Mouse (Mus musculus): ENCODE measurements around the gene Itgae. TPM values are rescaled to one million over a fixed set of nuclear protein-coding genes. Genes with fewer than 3 reads are reported as not detected.

Gene Itgae
- polyA plus RNA-seq, 1 experiment, result 9.7 TPM

DNA sequence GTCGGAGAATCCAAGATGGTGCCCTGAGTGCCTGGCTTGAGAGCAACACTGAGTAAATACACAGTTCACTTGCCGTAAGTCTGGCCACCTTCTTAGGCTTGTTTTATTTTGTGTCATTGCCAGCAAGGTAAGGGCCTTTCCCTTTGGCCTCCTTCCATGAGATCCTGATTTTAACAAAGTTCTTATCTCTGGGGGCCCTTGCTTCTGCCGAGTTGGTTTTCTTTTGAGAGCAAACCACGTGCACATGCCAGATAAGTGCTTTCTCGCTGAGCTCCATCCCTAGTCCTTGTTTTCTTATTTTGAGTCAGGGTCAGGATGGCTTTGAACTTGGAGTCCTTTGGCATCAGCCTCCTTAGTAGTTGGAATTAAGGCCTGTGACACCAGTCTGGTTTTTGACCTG is 32.7 kb upstream of the Itgae start:
- H3K27me3 ChIP-seq (ENCODE audit: control insufficient read depth, insufficient read depth, low read length), result no peaks in the 10 kb centered on the region
- H3K4me3 ChIP-seq (ENCODE audit: low read depth, low read length), result no peak overlapping the region
- H3K4me1 ChIP-seq (ENCODE audit: control insufficient read depth, insufficient read depth, insufficient read length, low read length), result no peaks in the 10 kb centered on the region
- H3K27ac ChIP-seq (ENCODE audit: insufficient read depth, low read depth, low read length), result no peak overlapping the region
- H3K36me3 ChIP-seq (ENCODE audit: control insufficient read depth, insufficient read depth, low read length), result peaks cover 38% of the 10 kb centered on the region
- WGBS, result 35% methylated on average over 5 of the region's 5 CpGs
- TF ChIP-seq POLR2A (IDR thresholded peaks at IDR 0.05; ENCODE audit: low read depth, low read length) (no peak), CTCF (IDR thresholded peaks at IDR 0.05; ENCODE audit: extremely low read depth, insufficient read length, insufficient replicate concordance, low read depth, low read length) (no peak)

DNA sequence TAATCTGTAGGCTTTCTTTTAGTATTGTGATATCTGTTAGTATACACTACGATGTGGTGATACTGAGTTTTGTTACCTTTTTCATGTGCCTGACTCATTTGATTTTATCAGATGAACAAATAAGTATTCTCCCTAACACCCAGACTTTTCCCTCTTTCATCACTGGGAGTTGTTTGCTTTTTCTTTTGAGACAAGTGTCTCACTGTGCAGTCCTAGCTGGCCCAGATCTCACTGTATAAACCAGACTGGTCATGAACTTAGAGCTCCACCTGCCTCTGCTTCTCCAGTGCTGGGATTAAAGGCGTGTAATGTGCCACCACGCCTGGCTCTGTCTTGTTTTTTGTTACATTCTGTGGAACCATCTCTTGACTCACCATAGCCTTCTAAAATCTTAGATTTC is 30.8 kb upstream of the Itgae start:
- Histone ChIP-seq H3K27me3 (ENCODE audit: control insufficient read depth, insufficient read depth, low read length) (no peaks in the 10 kb centered on the region), H3K27ac (ENCODE audit: insufficient read depth, low read depth, low read length) (no peak overlapping the region), H3K36me3 (ENCODE audit: control insufficient read depth, insufficient read depth, low read length) (peaks cover 33% of the 10 kb centered on the region), H3K4me3 (ENCODE audit: low read depth, low read length) (no peak overlapping the region), H3K4me1 (ENCODE audit: control insufficient read depth, insufficient read depth, insufficient read length, low read length) (no peaks in the 10 kb centered on the region)
- TF ChIP-seq POLR2A (IDR thresholded peaks at IDR 0.05; ENCODE audit: low read depth, low read length), result no peak
- WGBS, result 80% methylated on average over 3 of the region's 3 CpGs

DNA sequence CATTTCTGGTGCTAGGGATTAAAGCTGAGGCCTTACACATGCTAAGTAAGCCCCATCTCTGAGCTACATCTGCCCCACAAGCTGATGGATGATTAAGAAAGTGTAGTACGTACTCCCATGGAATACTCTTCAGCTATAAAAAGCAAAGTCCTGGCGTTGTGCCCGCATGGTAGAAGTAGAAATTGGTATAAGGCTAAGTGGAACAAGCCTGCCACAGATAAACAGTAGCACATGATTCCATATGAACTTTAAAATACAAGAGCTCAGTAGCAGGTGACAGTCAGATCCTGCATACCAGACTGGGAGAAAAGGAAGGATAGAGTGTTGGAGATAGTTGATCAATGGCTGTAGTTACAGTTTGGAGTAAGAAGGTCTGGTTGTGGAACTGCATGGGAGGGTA is 29.0 kb upstream of the Itgae start:
- 92% methylated on average over 3 of the region's 3 CpGs for WGBS
- H3K27me3 ChIP-seq (ENCODE audit: control insufficient read depth, insufficient read depth, low read length), result no peaks in the 10 kb centered on the region
- H3K27ac ChIP-seq (ENCODE audit: insufficient read depth, low read depth, low read length), result no peak overlapping the region
- no peak for TF ChIP-seq POLR2A (IDR thresholded peaks at IDR 0.05; ENCODE audit: low read depth, low read length)
- no peak for TF ChIP-seq CTCF (IDR thresholded peaks at IDR 0.05; ENCODE audit: extremely low read depth, insufficient read length, insufficient replicate concordance, low read depth, low read length)
- H3K4me1 ChIP-seq (ENCODE audit: control insufficient read depth, insufficient read depth, insufficient read length, low read length), result no peaks in the 10 kb centered on the region
- H3K36me3 ChIP-seq (ENCODE audit: control insufficient read depth, insufficient read depth, low read length), result peaks cover 28% of the 10 kb centered on the region
- H3K4me3 ChIP-seq (ENCODE audit: low read depth, low read length), result no peak overlapping the region

DNA sequence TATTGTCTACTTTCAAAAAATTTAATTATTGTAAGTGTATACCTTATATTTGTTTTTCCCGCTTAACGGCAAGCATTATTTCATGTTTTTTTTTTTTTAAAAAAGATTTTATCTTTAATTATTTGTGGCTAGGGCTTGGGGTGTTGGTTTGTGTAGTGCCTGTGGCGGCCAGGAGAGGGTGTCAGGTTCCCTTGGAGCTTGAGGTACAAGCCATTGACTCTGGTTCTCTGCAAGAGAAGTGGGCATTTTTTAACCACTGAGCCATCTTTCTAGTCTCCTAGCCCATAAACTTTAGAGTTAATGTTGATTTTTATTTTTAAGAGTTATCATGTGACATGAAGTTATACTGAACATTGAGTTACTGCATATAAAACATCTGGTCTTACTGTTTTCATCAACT is 18.5 kb upstream of the Itgae start:
- Histone ChIP-seq H3K4me3 (ENCODE audit: low read depth, low read length) (no peak overlapping the region), H3K27me3 (ENCODE audit: control insufficient read depth, insufficient read depth, low read length) (no peaks in the 10 kb centered on the region), H3K36me3 (ENCODE audit: control insufficient read depth, insufficient read depth, low read length) (peaks cover 76% of the 10 kb centered on the region), H3K27ac (ENCODE audit: insufficient read depth, low read depth, low read length) (no peak overlapping the region), H3K4me1 (ENCODE audit: control insufficient read depth, insufficient read depth, insufficient read length, low read length) (no peaks in the 10 kb centered on the region)
- WGBS, result 86% methylated on average over 3 of the region's 3 CpGs
- TF ChIP-seq CTCF (IDR thresholded peaks at IDR 0.05; ENCODE audit: extremely low read depth, insufficient read length, insufficient replicate concordance, low read depth, low read length) (peak; percentile 58; the same call in 1 of the 2 replicates), POLR2A (IDR thresholded peaks at IDR 0.05; ENCODE audit: low read depth, low read length) (no peak)

DNA sequence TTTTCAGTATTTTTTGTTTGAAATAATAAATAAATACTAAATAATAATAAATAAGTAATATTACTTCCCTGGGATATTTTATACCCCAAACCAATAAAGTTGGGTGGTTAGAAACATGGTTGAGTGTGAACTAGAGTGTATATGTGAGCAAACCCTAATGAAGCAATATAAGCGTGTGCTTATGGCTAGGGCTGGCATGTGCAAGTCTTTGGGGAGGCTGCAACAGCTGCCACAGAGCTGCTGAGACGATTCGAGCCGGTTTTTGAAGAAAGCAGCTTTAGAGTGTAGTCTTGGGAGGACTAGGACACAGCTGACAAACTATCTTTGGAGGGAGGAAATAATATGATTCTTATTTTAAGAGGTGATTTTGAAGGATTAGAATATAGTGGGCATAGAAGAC is 14.1 kb upstream of the Itgae start:
- H3K27ac ChIP-seq (ENCODE audit: insufficient read depth, low read depth, low read length), result no peak overlapping the region

DNA sequence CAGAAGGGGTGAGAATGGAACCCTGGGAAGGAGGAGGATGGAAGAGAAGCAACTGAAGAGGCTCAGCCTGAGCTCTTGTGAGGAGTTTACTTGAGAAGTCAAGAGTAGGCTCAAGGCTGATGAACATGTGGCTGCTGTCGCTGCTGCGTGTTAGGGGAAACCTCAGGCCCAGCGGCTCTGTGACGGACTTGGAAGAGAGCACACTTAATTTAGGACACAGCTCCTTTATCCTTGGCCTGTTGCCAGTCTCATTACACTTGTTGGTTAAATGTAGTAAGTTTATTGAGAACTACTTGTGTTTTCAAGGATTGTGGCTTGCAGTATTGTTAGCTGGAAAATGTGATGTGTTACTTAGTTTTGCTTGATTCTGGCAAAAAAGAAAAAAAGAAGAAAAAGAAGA is 13.7 kb upstream of the Itgae start:
- H3K4me1 ChIP-seq (ENCODE audit: control insufficient read depth, insufficient read depth, insufficient read length, low read length), result no peaks in the 10 kb centered on the region
- no peak overlapping the region for H3K27ac ChIP-seq (ENCODE audit: insufficient read depth, low read depth, low read length)
- TF ChIP-seq CTCF (IDR thresholded peaks at IDR 0.05; ENCODE audit: extremely low read depth, insufficient read length, insufficient replicate concordance, low read depth, low read length), result no peak
- no peak for TF ChIP-seq POLR2A (IDR thresholded peaks at IDR 0.05; ENCODE audit: low read depth, low read length)
- H3K4me3 ChIP-seq (ENCODE audit: low read depth, low read length), result no peak overlapping the region
- WGBS, result 75% methylated on average over 4 of the region's 4 CpGs
- no peaks in the 10 kb centered on the region for H3K27me3 ChIP-seq (ENCODE audit: control insufficient read depth, insufficient read depth, low read length)
- peaks cover 73% of the 10 kb centered on the region for H3K36me3 ChIP-seq (ENCODE audit: control insufficient read depth, insufficient read depth, low read length)

More for the DNA sequence above, 14.1 kb upstream of the Itgae start:
- TF ChIP-seq POLR2A (IDR thresholded peaks at IDR 0.05; ENCODE audit: low read depth, low read length) (no peak), CTCF (IDR thresholded peaks at IDR 0.05; ENCODE audit: extremely low read depth, insufficient read length, insufficient replicate concordance, low read depth, low read length) (no peak)
- Histone ChIP-seq H3K27me3 (ENCODE audit: control insufficient read depth, insufficient read depth, low read length) (no peaks in the 10 kb centered on the region), H3K36me3 (ENCODE audit: control insufficient read depth, insufficient read depth, low read length) (peaks cover 75% of the 10 kb centered on the region), H3K4me3 (ENCODE audit: low read depth, low read length) (no peak overlapping the region), H3K4me1 (ENCODE audit: control insufficient read depth, insufficient read depth, insufficient read length, low read length) (no peaks in the 10 kb centered on the region)
- WGBS, result 85% methylated on average over 4 of the region's 4 CpGs

DNA sequence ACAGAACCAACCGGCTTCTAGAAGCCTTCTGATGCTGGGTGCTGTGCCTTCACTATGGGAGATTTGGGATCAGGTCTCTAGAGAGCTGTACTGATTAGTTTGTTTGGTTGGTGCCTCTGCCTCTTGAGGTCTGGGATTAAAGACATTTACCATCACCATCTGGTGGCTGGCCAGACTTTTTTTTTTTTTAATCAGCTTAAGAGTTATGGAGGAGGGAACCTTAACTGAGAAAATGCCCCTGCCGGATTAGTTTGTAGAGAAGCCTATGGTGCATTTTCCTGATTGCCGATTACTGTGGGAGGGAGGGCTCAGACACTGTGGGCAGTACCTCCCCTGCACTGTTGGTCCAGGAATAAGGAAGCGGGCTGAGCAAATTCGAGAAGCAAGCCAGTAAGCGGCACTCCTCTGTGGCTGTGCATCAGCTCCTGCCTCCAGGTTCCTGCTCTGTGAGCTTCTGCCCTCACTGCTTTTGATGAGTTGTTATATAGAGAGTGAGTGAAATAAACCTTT is 13.1 kb upstream of the Itgae start:
- no peaks in the 10 kb centered on the region for H3K27me3 ChIP-seq (ENCODE audit: control insufficient read depth, insufficient read depth, low read length)
- H3K27ac ChIP-seq (ENCODE audit: insufficient read depth, low read depth, low read length), result no peak overlapping the region
- WGBS, result 87% methylated on average over 6 of the region's 6 CpGs
- H3K4me3 ChIP-seq (ENCODE audit: low read depth, low read length), result no peak overlapping the region
- no peaks in the 10 kb centered on the region for H3K4me1 ChIP-seq (ENCODE audit: control insufficient read depth, insufficient read depth, insufficient read length, low read length)
- no peak for TF ChIP-seq CTCF (IDR thresholded peaks at IDR 0.05; ENCODE audit: extremely low read depth, insufficient read length, insufficient replicate concordance, low read depth, low read length)
- no peak for TF ChIP-seq POLR2A (IDR thresholded peaks at IDR 0.05; ENCODE audit: low read depth, low read length)
- H3K36me3 ChIP-seq (ENCODE audit: control insufficient read depth, insufficient read depth, low read length), result peaks cover 73% of the 10 kb centered on the region

DNA sequence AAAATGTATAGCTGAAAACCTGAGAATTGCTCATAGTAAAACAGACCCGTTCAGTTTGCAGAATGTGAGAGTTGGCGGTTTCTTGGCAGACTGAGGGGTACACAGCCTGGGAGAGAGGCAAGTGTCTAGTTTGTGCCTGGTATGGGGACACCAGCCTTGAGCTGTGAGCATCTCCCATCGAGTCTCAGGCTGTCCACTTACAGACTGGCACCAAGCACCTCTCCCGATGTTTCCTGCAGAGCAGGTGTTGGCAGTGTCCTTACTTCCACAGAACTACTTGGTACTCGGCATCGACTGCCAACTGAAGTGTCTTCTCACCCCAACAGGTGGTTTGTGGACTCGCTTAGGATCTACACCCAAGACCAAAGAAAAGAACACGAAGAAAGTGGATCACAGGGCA is 11.8 kb upstream of the Itgae start:
- TF ChIP-seq POLR2A (IDR thresholded peaks at IDR 0.05; ENCODE audit: low read depth, low read length) (no peak), CTCF (IDR thresholded peaks at IDR 0.05; ENCODE audit: extremely low read depth, insufficient read length, insufficient replicate concordance, low read depth, low read length) (no peak)
- no peaks in the 10 kb centered on the region for H3K27me3 ChIP-seq (ENCODE audit: control insufficient read depth, insufficient read depth, low read length)
- no peaks in the 10 kb centered on the region for H3K4me1 ChIP-seq (ENCODE audit: control insufficient read depth, insufficient read depth, insufficient read length, low read length)
- H3K27ac ChIP-seq (ENCODE audit: insufficient read depth, low read depth, low read length), result no peak overlapping the region
- WGBS, result 90% methylated on average over 8 of the region's 8 CpGs
- H3K4me3 ChIP-seq (ENCODE audit: low read depth, low read length), result no peak overlapping the region
- H3K36me3 ChIP-seq (ENCODE audit: control insufficient read depth, insufficient read depth, low read length), result peaks cover 63% of the 10 kb centered on the region

Data from small intestine, adult 2 months (tissue).